Mouse (Mus musculus) cerebellum, postnatal 10 days (tissue): ENCODE results near the gene Hs6st3.
A peak's percentile ranks its signal among the peaks of the same experiment; 100 is the strongest.

Experiments used
- DNase-seq, 2 experiments: peaks; one replicate each; pipeline ENCODE4 v3.0.0; 2021; ENCODE audit warnings: mixed read lengths in 2 of 2

Gene Hs6st3

DNA sequence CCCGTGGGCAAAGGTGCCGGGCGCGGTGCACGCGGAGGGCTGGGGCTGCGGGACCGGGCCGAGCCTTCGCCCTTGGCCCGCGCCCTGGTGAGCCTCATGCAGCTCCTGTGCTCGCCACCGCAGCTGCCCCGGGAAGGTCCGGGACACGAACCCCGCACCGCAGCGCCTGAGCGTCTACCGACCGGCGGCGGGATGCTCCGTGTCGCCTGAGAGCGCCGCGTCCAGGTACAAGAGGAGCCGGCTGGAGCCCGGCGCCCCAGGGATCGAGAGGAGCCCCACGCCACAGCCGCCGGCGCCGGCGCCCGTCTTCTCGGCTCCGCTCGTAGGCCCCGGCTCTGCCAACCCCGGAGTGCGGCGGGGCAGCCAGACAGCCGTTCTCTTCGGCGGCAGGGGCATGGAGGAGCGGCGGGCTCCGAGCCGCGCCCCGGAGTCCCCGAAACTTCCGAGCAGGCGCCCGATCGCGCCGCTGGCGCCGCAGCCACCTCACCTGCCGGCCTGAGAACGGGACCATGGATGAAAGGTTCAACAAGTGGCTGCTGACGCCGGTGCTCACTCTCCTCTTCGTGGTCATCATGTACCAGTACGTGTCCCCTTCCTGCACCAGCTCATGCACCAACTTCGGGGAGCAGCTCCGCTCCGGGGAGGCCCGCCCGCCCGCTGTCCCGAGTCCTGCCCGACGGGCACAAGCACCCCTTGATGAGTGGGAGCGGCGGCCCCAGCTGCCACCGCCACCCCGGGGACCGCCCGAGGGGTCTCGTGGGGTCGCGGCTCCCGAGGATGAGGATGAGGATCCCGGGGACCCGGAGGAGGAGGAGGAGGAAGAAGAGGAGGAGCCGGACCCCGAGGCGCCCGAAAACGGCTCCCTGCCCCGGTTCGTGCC is at the start of gene Hs6st3:
Gene Hs6st3, plus strand, starts transcription at position 436 of the 880 bp plus-strand sequence.
- DNase-seq = peak; percentile 62 to 73

DNA sequence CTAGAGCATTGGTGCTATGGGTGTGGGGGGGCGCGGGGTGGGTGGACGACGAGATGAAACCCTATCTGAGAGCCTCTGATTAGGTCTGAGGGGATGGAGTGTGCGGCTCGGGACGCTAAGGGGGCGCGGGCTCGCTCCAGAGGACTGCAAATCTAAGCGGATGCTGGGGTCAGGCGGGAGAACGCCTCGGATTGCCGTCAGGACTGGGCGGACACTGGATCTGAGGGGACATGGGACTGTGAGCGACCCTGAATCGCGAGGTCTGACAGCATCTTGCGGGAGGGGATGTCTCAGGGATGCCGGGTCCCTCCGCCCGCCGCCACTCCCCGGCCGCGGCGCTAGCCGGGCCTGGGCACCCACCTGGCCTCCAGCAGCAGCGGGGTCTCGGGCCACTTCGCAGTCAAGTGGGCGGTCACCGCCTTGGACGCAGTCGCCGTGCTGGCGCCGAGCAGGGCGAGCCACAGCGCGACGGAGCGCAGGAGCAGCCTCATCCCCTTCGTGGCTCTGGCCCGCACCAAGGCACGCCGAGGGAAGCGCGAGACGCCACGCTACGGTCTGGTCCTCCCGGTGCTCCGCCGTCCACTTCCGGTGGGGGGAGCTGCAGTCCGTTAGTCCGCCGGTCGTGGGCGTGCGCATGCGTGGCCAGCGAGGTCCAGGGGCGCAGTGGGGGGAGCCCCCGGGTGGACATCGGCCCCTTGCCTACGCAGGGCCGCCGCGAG is 39.1 kb upstream of the Hs6st3 start, which contains the start of gene Uggt2:
Gene Uggt2, minus strand, starts transcription at position 580 of the 719 bp plus-strand sequence.
- peak; percentile 98 for DNase-seq

DNA sequence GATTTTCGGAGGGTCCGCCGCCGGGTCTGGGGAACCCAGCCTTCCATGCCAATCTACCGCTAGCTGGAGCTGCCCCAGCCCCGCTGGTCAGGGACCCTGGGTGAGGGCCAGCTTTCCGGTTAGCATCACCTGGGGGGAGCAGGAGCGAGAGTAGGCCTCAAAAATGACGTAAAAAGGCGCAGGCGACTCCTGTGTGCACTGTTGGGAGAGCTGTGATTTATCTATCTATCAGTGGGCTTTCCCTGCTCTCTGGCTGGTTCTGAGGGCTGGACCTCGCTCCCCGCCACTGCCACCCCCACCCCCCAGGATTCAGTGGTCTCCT is 38.6 kb upstream of the Hs6st3 start:
- DNase-seq = no peak

DNA sequence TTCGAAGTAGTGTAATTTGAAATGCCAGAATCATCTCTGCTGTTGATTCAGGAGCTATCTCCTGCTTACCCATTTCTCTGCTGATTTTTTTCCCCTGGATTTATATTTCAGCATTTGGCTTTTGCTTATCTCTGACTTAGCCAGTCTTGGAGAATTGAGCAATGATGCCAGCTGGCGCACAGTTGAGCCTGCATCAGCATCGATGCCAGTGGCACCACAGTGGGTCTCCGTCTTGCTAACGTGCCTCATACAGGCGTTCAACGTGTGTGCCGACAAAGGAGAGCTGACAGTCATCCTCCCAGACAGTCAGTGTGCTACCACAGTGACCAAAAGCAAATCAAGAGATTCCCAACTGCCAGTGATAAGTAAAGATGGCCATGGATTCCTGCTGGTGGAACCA is 30.6 kb upstream of the Hs6st3 start:
- peak; percentile 92 to 95 for DNase-seq

DNA sequence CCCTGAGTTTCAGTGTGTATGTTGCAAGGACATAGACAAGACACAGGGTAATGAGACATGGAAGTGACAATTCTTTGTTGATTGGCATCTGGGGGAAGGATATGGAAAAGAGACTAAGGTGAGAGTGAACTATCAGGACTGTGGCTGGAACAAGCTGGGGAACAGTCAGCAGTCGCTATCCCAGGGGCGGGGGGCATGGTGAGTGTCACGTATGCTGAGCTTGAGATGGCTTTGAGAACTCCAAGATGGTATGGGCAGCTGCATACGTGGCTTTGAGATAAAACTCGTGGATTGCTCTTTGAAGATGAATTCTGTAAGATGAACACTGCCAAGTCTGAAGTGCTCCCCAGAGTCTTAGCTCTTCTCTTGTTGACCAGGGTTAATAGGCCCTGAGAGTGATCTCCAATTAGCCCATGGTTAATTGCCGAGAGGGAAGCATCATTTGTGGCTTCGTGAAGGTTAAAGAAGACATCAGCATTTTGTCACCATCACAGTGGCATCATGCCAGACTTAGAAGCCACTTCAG is 29.3 kb upstream of the Hs6st3 start:
- DNase-seq = peak; percentile 22 to 36

DNA sequence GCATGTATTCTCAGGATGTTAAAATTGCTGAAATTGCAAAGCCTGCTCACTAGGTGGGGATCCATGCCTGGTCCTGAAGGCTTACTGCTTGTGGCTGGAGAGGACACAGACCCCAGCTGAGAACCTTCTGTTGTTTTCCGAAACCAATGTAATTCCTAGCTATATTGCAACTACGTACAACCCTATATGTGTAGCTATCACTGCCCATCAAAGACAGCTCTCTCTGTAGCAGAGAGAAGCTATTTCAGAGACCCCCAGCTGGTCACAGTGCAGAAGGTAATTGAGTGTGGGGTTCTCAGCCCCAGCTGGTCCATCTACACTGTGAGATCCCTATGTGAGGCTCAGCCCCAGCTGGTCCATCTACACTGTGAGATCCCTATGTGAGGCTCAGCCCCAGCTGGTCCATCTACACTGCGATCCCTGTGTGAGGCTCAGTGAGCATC is 28.3 kb upstream of the Hs6st3 start:
- peak; percentile 57 to 62 for DNase-seq

DNA sequence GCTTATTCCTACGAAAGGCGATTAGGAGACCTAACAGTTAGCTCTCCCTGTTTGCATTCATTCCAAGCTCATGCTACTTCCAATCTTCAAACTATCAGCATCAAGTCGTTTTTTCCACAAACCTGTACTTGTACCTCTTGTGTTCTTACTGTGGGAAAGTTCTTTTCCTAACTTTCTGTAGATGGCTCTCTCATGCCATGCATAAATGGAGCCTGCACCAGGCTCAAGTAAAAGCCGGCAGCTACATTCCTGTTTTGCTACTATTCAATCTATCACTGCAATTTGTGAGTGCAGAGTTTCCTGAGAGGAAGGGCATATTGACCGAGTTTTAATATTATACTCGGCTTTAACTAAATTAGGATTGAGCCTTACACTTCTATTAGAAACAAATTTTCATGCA is 25.6 kb upstream of the Hs6st3 start:
- DNase-seq = no peak

DNA sequence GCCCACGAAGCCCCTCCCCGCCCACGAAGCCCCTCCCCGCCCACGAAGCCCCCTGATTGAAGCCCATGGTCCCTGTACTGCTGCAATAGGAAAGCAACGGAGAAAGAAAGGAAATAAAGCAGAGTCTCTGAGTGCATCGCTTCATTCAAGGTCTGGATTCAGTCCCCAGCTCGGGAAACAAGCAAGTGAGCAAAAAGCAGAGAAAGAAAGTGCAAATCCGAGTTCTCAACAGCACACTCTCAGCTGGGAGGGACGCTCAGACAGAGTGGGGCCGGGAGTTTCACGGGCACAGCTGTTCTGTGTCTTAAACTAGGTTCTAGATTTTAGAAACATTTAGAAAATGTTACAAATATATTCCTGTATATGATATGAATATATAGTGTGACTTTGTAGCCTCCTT is 14.6 kb upstream of the Hs6st3 start:
- DNase-seq = no peak

DNA sequence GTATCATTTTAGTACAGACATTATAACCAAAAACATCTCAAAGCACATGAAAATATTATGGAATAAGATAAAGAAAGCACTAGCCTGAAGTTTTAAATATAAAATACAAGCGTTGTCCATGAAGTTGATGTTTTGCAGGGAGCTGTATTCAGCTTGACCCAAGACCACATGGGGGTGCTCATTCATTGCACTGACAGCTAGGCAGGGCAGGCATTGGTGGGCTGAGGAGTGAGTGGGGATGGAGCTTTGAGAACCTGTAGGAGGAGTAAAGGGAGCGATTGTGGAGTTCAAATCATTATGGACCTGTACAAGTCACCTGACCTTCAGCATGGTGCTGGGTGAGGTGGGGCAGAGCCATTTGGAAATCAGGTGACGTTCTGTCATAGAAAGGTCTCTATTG is 14.1 kb upstream of the Hs6st3 start:
- peak; percentile 83 to 85 for DNase-seq

DNA sequence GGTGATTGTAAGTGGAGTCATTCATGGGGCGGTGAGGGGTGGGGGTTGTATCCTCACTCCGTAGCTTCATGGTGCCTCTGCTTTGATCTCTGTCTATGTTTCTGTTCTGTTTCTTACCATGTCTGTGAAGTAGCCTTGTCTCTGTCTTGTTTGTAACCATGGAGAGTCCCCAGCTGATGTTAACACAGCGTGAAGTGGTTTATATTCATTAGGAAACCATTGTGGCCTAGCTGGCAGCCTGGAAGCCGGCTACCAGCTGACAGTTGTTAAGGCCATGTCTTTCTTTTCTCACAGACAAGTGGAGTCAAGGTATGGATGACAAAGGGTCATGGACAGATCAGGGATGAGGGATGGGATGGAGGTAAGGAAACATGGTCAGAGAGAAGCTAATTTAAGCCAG is 12.3 kb upstream of the Hs6st3 start:
- no peak for DNase-seq

DNA sequence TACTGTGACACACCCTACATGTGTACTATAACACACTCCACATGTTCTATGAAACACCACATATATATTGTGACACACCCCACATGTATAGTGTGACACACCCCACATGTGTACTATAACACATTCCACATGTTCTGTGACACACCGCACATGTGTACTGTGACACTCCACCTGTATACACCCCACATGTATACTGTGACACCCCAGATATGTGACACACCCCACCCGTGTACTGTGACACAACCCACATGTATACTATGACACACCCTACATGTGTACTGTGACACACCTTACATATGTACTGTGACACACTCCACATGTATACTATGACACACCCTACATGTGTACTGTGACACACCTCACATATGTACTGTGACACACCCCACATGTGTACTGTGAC is 10.8 kb upstream of the Hs6st3 start:
- DNase-seq = no peak

DNA sequence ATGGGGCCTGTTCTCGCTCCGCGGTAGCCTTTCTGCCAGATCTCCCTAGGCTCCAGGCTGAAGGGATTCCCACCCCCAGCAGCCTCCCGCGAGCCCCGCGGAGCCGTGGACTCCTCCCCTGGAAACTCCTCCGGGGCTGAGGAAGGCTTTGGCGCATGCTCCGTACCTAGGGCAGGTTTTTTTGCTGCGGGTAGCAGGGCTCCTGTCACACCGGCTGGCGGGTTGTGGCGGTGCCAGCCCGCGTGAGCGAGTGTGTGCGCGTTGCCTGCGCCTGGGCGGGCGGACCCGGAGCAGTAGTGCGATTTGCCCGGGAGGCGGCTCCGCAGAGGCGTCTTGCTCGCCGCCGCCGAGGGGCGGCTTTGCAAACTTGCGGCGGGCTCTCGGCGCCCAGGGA is 632 bp upstream of the Hs6st3 start:
- DNase-seq = peak; percentile 94 to 96

DNA sequence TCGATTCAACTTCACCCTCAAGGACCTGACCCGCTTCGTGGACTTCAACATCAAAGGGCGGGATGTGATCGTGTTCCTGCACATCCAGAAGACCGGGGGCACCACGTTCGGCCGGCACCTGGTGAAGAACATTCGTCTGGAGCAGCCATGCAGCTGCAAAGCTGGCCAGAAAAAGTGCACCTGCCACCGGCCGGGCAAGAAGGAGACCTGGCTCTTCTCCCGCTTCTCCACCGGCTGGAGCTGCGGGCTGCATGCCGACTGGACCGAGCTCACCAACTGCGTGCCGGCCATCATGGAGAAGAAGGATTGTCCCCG is 602 bp downstream of the Hs6st3 start:
- DNase-seq = peak; percentile 71 to 73

DNA sequence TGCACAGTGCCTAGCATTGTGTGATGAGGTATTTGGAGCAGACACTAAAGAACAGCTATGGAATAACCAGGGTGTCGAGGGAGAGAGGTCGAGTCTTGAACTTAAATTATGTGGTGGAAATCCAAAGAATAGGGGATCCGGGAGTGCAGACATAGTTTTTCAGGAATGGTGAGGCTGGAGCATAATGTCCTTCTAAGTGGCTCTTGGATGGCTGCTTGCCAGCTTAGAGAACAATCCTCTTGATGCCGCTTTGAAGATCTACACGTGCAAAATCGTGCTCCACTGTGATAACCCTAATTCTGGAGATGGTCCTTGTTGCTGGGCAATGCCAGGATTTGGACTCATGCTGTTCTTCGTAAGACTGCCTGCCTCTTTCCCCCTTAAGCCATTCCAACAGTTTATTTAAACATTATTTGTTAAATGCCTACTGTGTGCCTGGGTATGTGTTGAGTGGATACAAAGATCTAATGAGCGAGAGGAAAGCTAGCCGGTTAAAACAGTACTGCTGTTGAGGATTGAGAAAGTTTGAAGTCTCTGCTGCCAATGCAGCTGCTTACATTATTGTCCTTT is 1.3 kb downstream of the Hs6st3 start:
- DNase-seq = peak; percentile 48 to 59

DNA sequence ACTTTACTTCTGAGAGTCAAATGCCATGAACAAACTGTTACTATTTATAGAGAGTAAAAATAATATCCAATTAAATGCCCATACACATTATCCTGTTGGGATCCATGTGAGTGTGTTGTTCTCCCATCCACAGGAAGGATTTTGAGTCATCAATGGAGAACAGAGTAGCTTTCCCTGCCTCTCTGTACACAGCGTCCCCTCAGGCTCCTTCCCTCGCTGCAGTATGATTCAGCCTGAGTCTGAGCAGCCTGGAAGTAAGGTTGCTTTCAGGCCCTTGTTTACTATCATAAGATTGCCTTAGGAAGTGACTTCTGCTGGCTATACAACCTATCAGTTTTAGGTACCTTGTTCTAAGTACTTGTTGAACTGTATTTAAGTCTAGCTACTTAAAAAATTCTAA is 14.9 kb downstream of the Hs6st3 start:
- DNase-seq = no peak

DNA sequence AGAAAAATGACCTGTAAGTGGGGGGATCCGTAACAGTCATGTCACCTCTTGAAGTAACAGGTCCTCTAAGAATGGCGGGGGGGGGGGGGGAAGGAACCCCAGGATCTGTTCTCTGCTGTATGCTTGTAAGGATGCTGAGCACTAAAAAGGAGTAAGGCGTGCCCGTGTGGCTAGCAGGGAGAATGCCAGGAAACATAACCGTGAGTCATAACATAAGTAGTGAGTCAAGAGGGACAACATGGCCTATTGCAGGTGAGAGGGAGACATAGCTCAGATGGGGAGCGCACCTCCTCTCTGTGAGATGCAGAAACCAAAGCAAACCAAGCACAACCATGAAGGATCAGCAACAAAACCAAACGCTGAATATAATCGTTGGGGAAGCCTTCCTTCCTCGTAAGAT is 55.8 kb downstream of the Hs6st3 start:
- DNase-seq = no peak

DNA sequence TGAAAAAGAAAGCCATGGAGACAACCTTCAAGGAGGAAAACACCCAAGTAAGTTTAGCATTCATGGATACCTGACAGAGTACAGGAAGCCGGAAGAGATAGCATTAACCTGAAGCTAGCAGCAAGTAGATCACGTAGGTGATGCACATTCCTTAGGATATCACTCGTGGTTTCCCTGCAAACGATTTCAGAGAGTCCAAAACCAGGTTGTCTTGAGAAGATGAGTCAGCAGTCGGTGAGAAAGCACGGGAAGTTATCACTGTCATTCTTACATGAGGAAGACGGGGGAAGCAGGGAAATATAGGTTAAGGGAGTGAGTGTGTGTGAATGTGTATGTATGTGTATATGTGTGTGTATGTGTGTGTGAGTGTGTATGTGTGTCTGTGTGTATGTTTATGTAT is 65.4 kb downstream of the Hs6st3 start:
- DNase-seq = no peak

DNA sequence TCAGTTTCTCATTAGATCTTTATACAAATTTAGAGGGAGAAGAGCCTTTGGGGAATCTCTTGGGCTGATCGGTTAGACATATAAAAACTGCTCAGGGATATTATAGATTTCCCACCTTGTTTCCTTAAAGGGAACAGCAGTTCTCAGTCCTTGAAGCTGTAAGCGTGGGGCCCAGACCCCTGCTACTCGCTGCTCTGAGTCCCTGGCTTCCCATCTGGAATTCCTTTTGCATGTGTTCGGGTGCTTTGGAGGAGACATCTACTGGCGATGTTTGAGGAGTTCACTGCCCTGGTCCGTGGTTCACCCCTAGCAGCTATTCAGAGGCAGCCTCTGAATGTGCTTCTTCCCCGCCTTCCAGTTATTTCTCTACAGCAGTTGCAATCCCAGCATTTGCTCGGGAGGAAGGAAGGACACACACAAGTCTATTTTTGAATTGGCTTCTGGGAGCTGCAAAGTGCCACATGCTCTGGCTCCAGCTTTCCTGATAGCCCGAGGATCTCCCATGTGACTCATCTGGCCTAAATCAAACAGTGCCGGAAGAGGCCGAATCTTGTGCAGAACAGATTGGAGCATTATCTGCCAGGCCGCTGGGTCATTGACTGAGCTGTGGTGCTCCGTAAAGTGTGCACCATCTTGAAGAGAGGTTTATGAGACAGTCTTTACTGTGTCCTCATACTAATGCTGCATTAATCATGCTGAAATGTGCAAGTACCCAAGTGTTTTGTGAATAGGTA is 77.6 kb downstream of the Hs6st3 start:
- DNase-seq = peak in 1 of 2 experiments; percentile 3

DNA sequence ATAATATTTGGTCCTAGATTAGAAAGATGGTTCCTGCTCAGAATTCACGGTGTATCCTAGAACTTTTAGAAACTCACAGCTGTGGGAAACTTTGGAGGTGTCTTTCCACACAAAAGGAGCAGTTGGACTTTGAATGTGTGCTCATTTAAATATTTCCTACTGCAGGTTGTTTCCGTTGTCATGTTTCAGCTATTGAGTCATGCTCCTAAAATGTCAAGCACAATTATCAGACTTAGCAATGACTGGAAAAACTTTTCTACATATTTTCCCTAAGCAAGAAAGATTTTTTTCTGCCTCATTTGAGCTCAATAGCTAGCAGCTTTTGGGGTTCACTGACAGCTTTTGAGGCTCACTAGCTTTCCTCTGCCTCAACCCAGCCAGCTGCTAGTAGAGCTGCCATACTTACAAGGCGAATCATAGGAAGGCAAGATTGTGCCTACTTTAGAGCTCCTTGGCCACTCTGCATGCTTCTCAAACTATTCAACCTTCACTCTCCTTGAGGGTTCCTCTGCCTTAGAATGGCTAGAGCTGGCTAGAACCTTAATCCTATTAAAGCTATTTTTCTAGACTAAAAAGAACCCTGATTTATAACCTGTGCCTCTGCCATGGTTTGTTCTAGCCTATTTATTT is 89.7 kb downstream of the Hs6st3 start:
- DNase-seq = no peak

DNA sequence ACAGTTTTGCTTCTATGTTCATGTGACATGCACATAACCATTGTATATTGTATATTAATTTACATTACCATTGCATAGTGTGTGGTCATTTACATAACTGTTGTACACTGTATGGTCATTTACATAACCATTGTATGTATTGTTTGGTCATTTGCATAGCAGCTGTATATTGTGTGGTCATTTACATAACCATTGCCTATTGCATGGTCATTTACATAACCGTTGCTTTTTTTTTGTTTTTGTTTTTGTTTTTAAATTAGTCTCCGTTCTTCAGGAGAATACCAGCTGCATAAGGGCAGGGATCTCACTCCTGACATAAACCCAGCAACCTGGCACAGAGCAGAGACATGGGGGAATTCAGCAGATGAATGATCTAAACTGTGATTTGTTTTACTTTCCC is 95.5 kb downstream of the Hs6st3 start:
- DNase-seq = no peak

DNA sequence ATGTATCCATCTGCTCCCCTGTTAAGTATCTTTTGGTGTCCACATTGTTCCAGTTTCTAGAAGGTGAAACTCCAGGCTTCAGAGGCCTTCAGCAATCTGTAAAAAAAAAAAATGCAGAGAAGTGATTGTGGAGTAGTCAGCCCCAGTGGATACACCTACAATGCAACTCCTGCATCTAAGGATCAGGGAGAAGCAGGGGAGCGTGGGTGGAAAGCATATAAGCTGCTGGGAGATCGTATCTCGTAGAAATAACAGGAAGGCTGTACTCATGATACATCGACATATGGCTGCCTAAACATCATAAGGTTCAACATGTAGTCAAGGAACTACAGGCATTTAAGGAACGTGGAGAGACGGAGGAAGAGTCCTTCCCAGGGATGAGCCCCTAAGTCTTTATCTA is 109.0 kb downstream of the Hs6st3 start:
- no peak for DNase-seq

DNA sequence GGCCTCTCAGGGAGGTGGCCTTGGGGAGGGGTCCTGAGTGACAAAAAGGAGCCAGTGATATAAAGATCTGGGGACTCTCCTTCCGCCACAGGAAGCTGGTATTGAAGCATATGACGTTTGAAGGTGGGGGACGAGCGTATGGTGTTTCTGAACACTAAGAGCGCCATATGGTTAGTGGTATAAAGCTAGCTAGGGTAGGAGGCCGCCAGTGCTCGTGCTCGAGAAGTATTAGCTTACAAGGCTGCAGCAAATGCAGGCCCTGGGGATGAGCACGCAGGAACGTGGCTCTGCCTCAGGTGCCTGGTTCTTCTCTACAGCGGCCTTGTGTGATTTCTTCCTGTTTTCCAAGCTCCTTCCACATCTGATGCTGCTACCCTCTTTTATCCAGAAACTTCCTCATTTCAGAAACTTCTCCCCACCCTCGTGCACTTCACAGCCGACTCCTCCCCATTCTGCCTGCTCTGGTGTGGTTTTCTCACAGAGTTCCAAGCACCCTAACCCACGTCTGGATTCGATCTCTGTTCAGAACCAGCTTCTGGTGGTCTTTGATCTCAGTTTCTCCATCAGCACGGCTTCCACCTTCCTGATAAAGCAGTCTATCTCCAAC is 110.0 kb downstream of the Hs6st3 start:
- no peak for DNase-seq
